8 mouse cellular contexts compared by ENCODE assay signal in the genomic region with DNA sequence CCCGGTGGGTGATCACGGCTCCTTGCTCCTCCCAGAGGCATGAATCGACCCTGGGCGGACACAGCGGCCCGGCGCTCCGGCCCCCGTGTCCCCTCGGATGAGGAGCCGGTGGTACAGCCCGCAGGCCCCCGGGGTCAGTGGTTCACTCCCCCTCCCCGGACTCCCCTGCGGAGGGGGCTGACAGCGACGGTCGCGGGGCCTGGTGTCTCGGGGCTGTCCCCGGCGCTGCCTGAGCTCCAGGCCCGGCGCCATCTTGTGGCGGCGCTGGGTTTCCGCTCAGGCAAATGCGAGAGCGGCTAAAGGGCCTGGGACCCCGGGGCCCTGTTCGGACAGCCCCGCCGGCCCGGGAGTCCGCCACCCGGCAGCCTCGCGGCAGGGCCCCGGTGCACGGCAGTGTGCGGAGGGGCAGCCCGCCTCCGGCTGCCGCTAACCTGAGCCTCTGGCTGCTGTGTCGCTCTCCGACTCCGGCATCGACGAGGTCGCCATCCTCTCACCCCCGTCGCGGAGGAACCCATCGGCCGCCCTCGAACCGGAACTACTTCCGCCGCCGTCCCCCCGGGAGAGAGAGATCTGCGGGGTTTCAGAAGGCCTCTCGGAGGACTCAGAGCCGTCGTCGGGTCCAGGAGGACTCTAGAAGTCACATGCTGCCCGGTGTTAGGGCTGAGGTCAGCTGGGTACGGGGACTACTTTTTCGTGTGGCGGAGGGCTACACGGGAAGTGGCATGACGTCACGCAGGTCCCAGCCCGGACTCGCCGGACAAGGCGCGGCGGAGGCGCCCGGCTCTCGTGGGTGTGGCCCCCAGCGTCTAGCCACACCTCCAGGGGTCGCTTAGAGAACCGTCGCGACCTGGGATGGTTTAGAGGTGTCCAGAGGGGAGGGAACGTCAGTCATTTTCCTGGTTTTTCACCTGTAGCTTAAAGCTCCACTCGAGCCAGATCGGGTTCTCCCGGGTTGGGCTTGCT. TPM values are rescaled to one million over a fixed set of nuclear protein-coding genes. Genes with fewer than 3 reads are reported as not detected.
DNase-seq lines count a peak whose midpoint lies in the region; ATAC-seq lines count a peak whose summit lies in the region.

A gene (minus strand): TSS at position 672 of the 963 bp plus-strand sequence.

- peaks cover 24% of the 10 kb centered on the region for H3K4me1 ChIP-seq in hindbrain, embryonic 12.5 days

- peak; percentile 97 for DNase-seq in Muller cell, postnatal 12 days (ENCODE audit: inconsistent ontology term)
- DNase-seq in cerebellum, adult 9-11 months = peak; percentile 95
- DNase-seq in frontal cortex, postnatal 10 days (ENCODE audit: low spot score in 2 of 2) = peak; percentile 90 to 91
- DNase-seq in layer of hippocampus, postnatal 14 days (ENCODE audit: low spot score in 2 of 2) = peak; percentile 93 to 98
- peak; percentile 93 for DNase-seq in lung, postnatal 14 days
- DNase-seq in retina, adult 2 months (ENCODE audit: low read depth, low spot score) = peak; percentile 92
- DNase-seq in thymus, postnatal 36 days = peak; percentile 92

- peak within 1 kb of the TSS; percentile 71 for H3K4me3 ChIP-seq in hindbrain, embryonic 12.5 days

- under 1% methylated on average over 86 of the region's 91 CpGs for WGBS in hindbrain, embryonic 12.5 days

- H3K36me3 ChIP-seq in hindbrain, embryonic 12.5 days = peaks cover 28% of the 10 kb centered on the region

- peak within 1 kb of the TSS; percentile 85 for H3K4me2 ChIP-seq in hindbrain, embryonic 12.5 days (replicated peaks)

- ATAC-seq in hindbrain, embryonic 12.5 days (ENCODE audit: low FRiP score) = peak; percentile 87

- H3K27ac ChIP-seq in hindbrain, embryonic 12.5 days = peak within 1 kb of the TSS; percentile 99

- peak within 1 kb of the TSS; percentile 84 for H3K9ac ChIP-seq in hindbrain, embryonic 12.5 days

- peaks cover 3% of the 10 kb centered on the region for H3K9me3 ChIP-seq in hindbrain, embryonic 12.5 days (replicated peaks)

- no peaks in the 10 kb centered on the region for H3K27me3 ChIP-seq in hindbrain, embryonic 12.5 days

RNA-seq across cellular contexts. Expression of the gene that starts here (rescaled TPM):
- polyA plus RNA-seq in hindbrain, embryonic 12.5 days (2016; fragmentation: Nextera tagmentation; extraction: Ambion mirVana) = 17.3 and 18.2 TPM in 2 replicates
- total RNA-seq in layer of hippocampus, postnatal 14 days (2021) = 10 to 100 TPM; 25.0 to 26.4 TPM

Comparison
In these comparisons a context has a peak if more than half of its experiments do, and no peak if none do; other contexts are left out.
1. Peak in every context shown above with its lines: DNase-seq, ATAC-seq, H3K4me3 ChIP-seq and H3K27ac ChIP-seq.